Mouse (Mus musculus): Measurements from ENCODE around the gene Ddx43. TPM values are rescaled to one million over a fixed set of nuclear protein-coding genes. Genes with fewer than 3 reads are reported as not detected.

Ddx43 gene
- polyA plus RNA-seq, 1 experiment: not detected

GRCm38 (mm10) chr9:78386947-78387346 is 8.6 kb upstream of the Ddx43 start:
- Histone ChIP-seq H3K36me3 (ENCODE audit: control insufficient read depth, insufficient read depth, low read length) (no peaks in the 10 kb centered on the region), H3K4me1 (ENCODE audit: control insufficient read depth, insufficient read depth, low read length) (no peaks in the 10 kb centered on the region), H3K27me3 (replicated peaks; ENCODE audit: control insufficient read depth, insufficient read depth, low read length) (no peaks in the 10 kb centered on the region), H3K27ac (ENCODE audit: insufficient read depth, low read depth, low read length) (no peak overlapping the region), H3K4me3 (ENCODE audit: insufficient read depth, low read depth, low read length) (no peak overlapping the region)
- DNase-seq: no peak
- 67% methylated on average over 7 of the region's 7 CpGs for WGBS
- no peak for TF ChIP-seq CTCF (conservative IDR thresholded peaks at IDR 0.05; ENCODE audit: insufficient read depth, insufficient read length, low read depth, low read length)
- TF ChIP-seq POLR2A (IDR thresholded peaks at IDR 0.05; ENCODE audit: low read depth, low read length): no peak

- no peaks in the 10 kb centered on the region for H3K4me1 ChIP-seq (ENCODE audit: control insufficient read depth, insufficient read depth, low read length)
- no peaks in the 10 kb centered on the region for H3K36me3 ChIP-seq (ENCODE audit: control insufficient read depth, insufficient read depth, low read length)
- 42% methylated on average over 5 of the region's 5 CpGs for WGBS
- H3K27ac ChIP-seq (ENCODE audit: insufficient read depth, low read depth, low read length): no peak overlapping the region
- no peak for TF ChIP-seq CTCF (conservative IDR thresholded peaks at IDR 0.05; ENCODE audit: insufficient read depth, insufficient read length, low read depth, low read length)
- TF ChIP-seq POLR2A (IDR thresholded peaks at IDR 0.05; ENCODE audit: low read depth, low read length): no peak
- DNase-seq: no peak
- H3K27me3 ChIP-seq (replicated peaks; ENCODE audit: control insufficient read depth, insufficient read depth, low read length): no peaks in the 10 kb centered on the region; the same call in 1 of the 2 replicates
- no peak overlapping the region for H3K4me3 ChIP-seq (ENCODE audit: insufficient read depth, low read depth, low read length)
Observed at GRCm38 (mm10) chr9:78389981-78390380, 5.6 kb upstream of the Ddx43 start.

GRCm38 (mm10) chr9:78393741-78394140 is 1.8 kb upstream of the Ddx43 start:
- no peak for DNase-seq
- Histone ChIP-seq H3K4me3 (ENCODE audit: insufficient read depth, low read depth, low read length) (no peak overlapping the region), H3K4me1 (ENCODE audit: control insufficient read depth, insufficient read depth, low read length) (no peaks in the 10 kb centered on the region), H3K36me3 (ENCODE audit: control insufficient read depth, insufficient read depth, low read length) (no peaks in the 10 kb centered on the region), H3K27me3 (replicated peaks; ENCODE audit: control insufficient read depth, insufficient read depth, low read length) (peaks cover 11% of the 10 kb centered on the region), H3K27ac (ENCODE audit: insufficient read depth, low read depth, low read length) (no peak overlapping the region)
- WGBS: 85% methylated on average over 10 of the region's 10 CpGs
- no peak for TF ChIP-seq POLR2A (IDR thresholded peaks at IDR 0.05; ENCODE audit: low read depth, low read length)
- no peak for TF ChIP-seq CTCF (conservative IDR thresholded peaks at IDR 0.05; ENCODE audit: insufficient read depth, insufficient read length, low read depth, low read length)

GRCm38 (mm10) chr9:78394602-78395001 is 975 bp upstream of the Ddx43 start:
- no peaks in the 10 kb centered on the region for H3K4me1 ChIP-seq (ENCODE audit: control insufficient read depth, insufficient read depth, low read length)
- H3K27me3 ChIP-seq (replicated peaks; ENCODE audit: control insufficient read depth, insufficient read depth, low read length): peaks cover 11% of the 10 kb centered on the region
- no peak overlapping the region for H3K27ac ChIP-seq (ENCODE audit: insufficient read depth, low read depth, low read length)
- H3K36me3 ChIP-seq (ENCODE audit: control insufficient read depth, insufficient read depth, low read length): no peaks in the 10 kb centered on the region
- 64% methylated on average over 7 of the region's 7 CpGs for whole genome bisulfite sequencing
- H3K4me3 ChIP-seq (ENCODE audit: insufficient read depth, low read depth, low read length): no peak overlapping the region
- TF ChIP-seq CTCF (conservative IDR thresholded peaks at IDR 0.05; ENCODE audit: insufficient read depth, insufficient read length, low read depth, low read length) (no peak), POLR2A (IDR thresholded peaks at IDR 0.05; ENCODE audit: low read depth, low read length) (no peak)
- DNase-seq: no peak

GRCm38 (mm10) chr9:78395244-78395629 is 340 bp upstream of the Ddx43 start:
- TF ChIP-seq CTCF (conservative IDR thresholded peaks at IDR 0.05; ENCODE audit: insufficient read depth, insufficient read length, low read depth, low read length): no peak
- no peak for TF ChIP-seq POLR2A (IDR thresholded peaks at IDR 0.05; ENCODE audit: low read depth, low read length)
- no peak overlapping the region for H3K4me3 ChIP-seq (ENCODE audit: insufficient read depth, low read depth, low read length)
- 34% methylated on average over 11 of the region's 11 CpGs for WGBS
- no peaks in the 10 kb centered on the region for H3K36me3 ChIP-seq (ENCODE audit: control insufficient read depth, insufficient read depth, low read length)
- peaks cover 11% of the 10 kb centered on the region for H3K27me3 ChIP-seq (replicated peaks; ENCODE audit: control insufficient read depth, insufficient read depth, low read length)
- H3K27ac ChIP-seq (ENCODE audit: insufficient read depth, low read depth, low read length): no peak overlapping the region
- H3K4me1 ChIP-seq (ENCODE audit: control insufficient read depth, insufficient read depth, low read length): no peaks in the 10 kb centered on the region
- no peak for DNase-seq

- no peaks in the 10 kb centered on the region for H3K36me3 ChIP-seq (ENCODE audit: control insufficient read depth, insufficient read depth, low read length)
- DNase-seq: no peak
- no peaks in the 10 kb centered on the region for H3K4me1 ChIP-seq (ENCODE audit: control insufficient read depth, insufficient read depth, low read length)
- H3K4me3 ChIP-seq (ENCODE audit: insufficient read depth, low read depth, low read length): no peak overlapping the region
- H3K27me3 ChIP-seq (replicated peaks; ENCODE audit: control insufficient read depth, insufficient read depth, low read length): peaks cover 11% of the 10 kb centered on the region
- 62% methylated on average over 9 of the region's 9 CpGs for WGBS
- no peak for TF ChIP-seq POLR2A (IDR thresholded peaks at IDR 0.05; ENCODE audit: low read depth, low read length)
- no peak for TF ChIP-seq CTCF (conservative IDR thresholded peaks at IDR 0.05; ENCODE audit: insufficient read depth, insufficient read length, low read depth, low read length)
- H3K27ac ChIP-seq (ENCODE audit: insufficient read depth, low read depth, low read length): no peak overlapping the region
Observed at GRCm38 (mm10) chr9:78396517-78396916, 940 bp downstream of the Ddx43 start.

GRCm38 (mm10) chr9:78400570-78400969 is 5.0 kb downstream of the Ddx43 start:
- Histone ChIP-seq H3K4me3 (ENCODE audit: insufficient read depth, low read depth, low read length) (no peak overlapping the region), H3K36me3 (ENCODE audit: control insufficient read depth, insufficient read depth, low read length) (no peaks in the 10 kb centered on the region), H3K27ac (ENCODE audit: insufficient read depth, low read depth, low read length) (no peak overlapping the region), H3K27me3 (replicated peaks; ENCODE audit: control insufficient read depth, insufficient read depth, low read length) (peaks cover 10% of the 10 kb centered on the region), H3K4me1 (ENCODE audit: control insufficient read depth, insufficient read depth, low read length) (no peaks in the 10 kb centered on the region)
- TF ChIP-seq POLR2A (IDR thresholded peaks at IDR 0.05; ENCODE audit: low read depth, low read length): no peak
- TF ChIP-seq CTCF (conservative IDR thresholded peaks at IDR 0.05; ENCODE audit: insufficient read depth, insufficient read length, low read depth, low read length): no peak
- WGBS: 73% methylated on average over 5 of the region's 5 CpGs
- no peak for DNase-seq

GRCm38 (mm10) chr9:78401596-78401995 is 6.0 kb downstream of the Ddx43 start:
- peaks cover 1% of the 10 kb centered on the region for H3K27me3 ChIP-seq (replicated peaks; ENCODE audit: control insufficient read depth, insufficient read depth, low read length)
- no peaks in the 10 kb centered on the region for H3K4me1 ChIP-seq (ENCODE audit: control insufficient read depth, insufficient read depth, low read length)
- H3K36me3 ChIP-seq (ENCODE audit: control insufficient read depth, insufficient read depth, low read length): no peaks in the 10 kb centered on the region
- DNase-seq: no peak
- WGBS: 91% methylated on average over 7 of the region's 7 CpGs
- H3K27ac ChIP-seq (ENCODE audit: insufficient read depth, low read depth, low read length): no peak overlapping the region
- TF ChIP-seq POLR2A (IDR thresholded peaks at IDR 0.05; ENCODE audit: low read depth, low read length): no peak
- no peak for TF ChIP-seq CTCF (conservative IDR thresholded peaks at IDR 0.05; ENCODE audit: insufficient read depth, insufficient read length, low read depth, low read length)
- no peak overlapping the region for H3K4me3 ChIP-seq (ENCODE audit: insufficient read depth, low read depth, low read length)
